Mouse (Mus musculus) ovary, adult 2 months (tissue): ENCODE data around the gene Tcn2. TPM values are rescaled to one million over a fixed set of nuclear protein-coding genes. Genes with fewer than 3 reads are reported as not detected.

ENCODE experiments used
- polyA plus RNA-seq: library from polyadenylated mRNA; depleted of rRNA; stranded (reverse); fragments of >200 nt; gene quantifications from 2 replicates; pipeline ENCODE4 v1.2.3, GENCODE M21; 2012; rRNA removed

Tcn2 gene
- 122 and 149 TPM in 2 replicates for polyA plus RNA-seq

DNA sequence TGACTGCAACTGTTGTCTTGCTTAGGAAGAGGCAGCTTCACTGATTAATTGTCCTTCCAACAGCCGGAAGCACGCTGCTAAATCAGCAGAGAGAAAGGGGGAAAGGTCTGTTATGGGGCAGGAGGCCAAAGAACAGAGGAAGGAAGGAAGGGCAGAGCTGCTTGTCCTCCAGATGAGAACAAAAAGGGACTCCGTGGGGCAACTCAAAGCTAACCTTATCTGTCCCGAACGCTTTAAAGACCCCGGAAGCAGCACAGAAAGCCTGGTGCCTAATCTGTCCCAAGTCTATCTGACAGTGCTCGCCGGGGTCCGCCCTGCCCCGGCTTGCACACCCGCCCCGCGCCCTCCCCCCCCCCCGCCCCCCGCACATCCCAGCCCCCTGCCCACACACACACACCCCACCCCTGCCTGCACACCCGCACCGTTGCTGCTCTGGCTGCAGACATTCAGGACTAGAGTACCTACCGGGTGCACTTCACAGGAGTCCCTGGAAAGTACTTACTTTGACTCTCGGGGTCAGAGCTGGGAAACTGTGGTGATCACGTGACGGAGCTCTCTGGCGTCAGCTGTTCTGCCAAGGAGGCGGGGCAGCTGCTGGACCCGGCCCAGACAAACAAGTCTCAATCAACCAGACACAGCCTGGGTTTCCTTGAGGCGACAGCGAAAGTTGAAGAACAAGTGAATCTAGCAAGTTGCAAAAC is at the start of gene Tcn2:
Tcn2 (minus strand) TSS at position 649 of the 701 bp plus-strand sequence.

DNA sequence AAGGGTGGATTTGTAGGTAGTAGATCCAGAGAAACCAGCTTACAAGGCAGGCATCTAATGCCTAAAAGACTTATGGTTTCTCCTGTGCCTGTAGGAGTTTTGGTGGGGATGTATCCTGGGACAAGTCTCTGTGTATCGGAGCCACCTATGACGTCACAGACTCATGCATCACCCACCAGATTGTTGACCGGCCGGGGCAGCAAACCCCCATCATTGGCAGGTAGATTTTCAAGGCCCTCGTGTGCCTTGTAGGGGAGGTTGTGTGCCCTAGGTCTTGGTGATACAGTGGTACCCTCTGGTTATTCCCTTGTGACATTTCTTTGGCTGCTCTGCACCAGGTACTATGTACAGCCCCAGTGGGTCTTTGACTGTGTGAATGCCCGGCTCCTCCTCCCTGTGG is 44.7 kb upstream of the Tcn2 start, which contains the start of gene 4930556J24Rik:
4930556J24Rik (minus strand) TSS at position 101 of the 400 bp plus-strand sequence.

DNA sequence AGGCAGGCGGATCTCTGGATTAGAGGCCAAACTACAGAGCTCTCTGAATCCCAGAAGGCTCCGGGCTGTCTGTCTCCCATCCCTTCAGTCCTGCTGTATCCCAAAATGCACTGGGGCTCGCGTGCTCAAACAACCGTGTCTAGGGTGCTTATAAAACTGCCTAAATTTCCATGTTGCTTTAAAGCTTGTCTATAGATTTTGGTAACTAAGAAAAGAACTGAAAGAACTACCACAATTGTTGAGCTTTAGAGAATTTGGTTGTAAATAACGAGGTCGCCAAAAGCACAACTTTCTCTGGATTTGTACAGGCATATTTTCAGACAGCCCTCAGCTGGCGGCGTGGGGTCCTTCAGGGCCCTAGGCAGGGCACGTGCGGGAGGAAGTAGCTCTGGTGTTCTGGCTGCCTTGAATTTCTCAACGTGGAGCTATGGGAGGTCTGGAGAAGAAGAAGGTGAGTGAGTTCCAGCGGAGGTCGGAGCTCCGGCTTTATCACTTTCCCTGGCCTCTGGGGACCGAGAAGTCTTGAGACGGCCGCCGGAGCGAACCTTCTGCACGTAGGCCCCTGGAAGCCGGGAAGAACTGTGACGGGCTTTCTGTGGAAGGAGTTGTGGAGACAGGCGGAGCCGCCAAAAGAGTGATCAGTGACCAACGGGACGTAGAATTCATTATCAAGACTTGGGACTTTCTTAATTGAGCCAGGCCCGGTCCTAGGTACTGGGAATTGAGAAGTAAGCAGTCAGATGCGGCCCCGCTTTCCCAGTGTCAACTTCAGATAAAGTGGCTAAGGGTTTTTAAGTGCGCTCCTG is 31.9 kb upstream of the Tcn2 start, which contains the start of gene Pes1:
Pes1 (plus strand) TSS at position 366 of the 806 bp plus-strand sequence.

DNA sequence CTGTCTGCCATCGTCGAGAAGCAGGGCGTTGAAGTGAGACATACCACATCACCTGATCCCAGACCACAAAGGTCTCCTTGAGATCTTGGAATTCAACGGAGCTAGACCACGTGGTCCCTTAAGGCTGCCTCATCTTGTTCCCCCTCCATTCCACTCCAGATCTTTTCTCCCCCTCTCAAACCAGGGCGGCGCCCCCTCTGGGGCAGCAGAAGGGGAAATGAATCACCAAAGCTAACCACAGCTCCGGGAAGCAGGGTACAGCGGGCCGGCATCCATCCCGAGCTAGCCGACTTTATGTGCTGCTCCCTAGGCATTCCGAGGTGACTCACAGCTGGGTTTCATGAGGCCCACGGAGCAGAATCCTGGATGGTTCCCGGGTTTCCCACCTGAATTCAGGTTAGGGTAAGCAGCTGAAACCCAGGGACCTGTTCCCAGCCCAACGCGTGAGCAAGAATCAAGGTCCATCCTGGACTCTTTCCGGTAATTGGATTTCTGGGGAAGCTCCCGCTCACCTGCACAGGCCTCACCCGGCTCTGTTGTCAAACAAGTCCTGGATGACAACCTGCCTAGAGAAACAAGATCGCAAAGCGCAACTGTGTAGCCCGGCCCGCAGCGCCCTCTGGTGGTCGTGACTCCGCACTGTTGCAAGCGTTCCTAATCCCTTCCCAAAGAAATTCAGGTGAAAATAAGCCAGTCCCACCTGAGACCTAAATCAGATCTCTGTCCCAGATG is 17.7 kb downstream of the Tcn2 start, which contains the start of gene Slc35e4:
Slc35e4 (minus strand) TSS at position 556 of the 732 bp plus-strand sequence.

DNA sequence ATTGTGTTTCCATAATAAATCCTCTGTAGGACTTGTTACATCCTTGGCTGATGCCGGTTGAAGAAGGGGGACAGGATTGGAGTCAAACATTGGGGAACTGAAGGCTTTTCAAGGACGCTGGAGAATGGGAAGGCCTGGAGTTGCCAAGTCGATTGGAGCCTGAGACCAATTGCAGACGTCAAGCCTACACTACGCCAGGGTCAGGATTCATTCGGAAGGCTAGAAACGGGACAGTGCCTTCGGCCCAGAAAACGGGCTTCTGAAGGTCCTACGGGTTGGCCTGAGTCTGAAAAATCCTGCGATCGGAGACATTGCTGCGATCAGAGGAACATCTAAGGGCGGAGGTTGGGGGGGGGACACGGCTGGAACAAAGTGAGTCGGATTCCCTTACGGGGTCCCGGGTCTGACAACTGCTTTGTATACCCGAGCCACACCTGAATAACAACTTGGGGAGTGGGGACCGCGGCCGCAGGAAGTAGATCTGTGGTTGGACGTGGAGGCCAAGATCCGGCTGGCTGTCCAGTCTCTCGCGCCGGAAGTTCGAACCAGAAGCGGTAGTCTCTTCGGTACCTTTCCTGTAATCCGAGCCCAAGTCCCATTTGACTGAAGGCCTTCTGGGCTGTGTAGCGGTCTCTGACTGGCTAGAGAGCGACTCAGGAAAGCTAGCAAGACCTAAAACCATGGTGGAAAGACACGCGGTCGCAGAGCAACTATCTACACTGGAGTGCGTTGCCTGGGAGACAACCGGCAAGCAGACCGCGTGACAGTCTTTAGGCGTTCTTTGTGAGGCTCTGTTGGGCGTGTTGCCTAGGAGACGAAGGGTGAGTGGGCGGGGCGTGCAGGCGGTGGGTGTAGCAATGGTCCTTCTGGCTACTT is 37.3 kb downstream of the Tcn2 start, which contains the start of the genes 4921536K21Rik and Dusp18:
4921536K21Rik (minus strand) TSS at position 693 of the 876 bp plus-strand sequence.
Dusp18 (plus strand) TSS at position 835 of the 876 bp plus-strand sequence.

Other genes starting within 250 kb of the Tcn2 start
- gene Osbp2, start 68.3 kb downstream of the Tcn2 start, polyA plus RNA-seq = 3.6 and 3.7 TPM in 2 replicates
- 0.68 and 0.71 TPM in 2 replicates for gene 4921536K21Rik, start 37.1 kb downstream of the Tcn2 start, polyA plus RNA-seq
- gene Dusp18, start 36.9 kb downstream of the Tcn2 start, polyA plus RNA-seq = 9.6 and 12.0 TPM in 2 replicates
- 38.2 and 46.2 TPM in 2 replicates for gene Slc35e4, start 17.5 kb downstream of the Tcn2 start, polyA plus RNA-seq
- 46.4 and 53.7 TPM in 2 replicates for gene Pes1, start 31.8 kb upstream of the Tcn2 start, polyA plus RNA-seq
- not detected in 2 replicates for gene 4930556J24Rik, start 44.6 kb upstream of the Tcn2 start, polyA plus RNA-seq
- gene Gal3st1, start 51.5 kb upstream of the Tcn2 start, polyA plus RNA-seq = 6.3 and 7.7 TPM in 2 replicates
- 0.78 and 1.3 TPM in 2 replicates for gene Sec14l4, start 99.3 kb upstream of the Tcn2 start, polyA plus RNA-seq
- 17.7 and 26.0 TPM in 2 replicates for gene Sec14l3, start 132.7 kb upstream of the Tcn2 start, polyA plus RNA-seq
- gene Mtfp1, start 163.3 kb upstream of the Tcn2 start, polyA plus RNA-seq = 15.7 and 20.6 TPM in 2 replicates
- 0.92 and 0.96 TPM in 2 replicates for gene Sec14l2, start 191.3 kb upstream of the Tcn2 start, polyA plus RNA-seq
- 46.5 and 46.6 TPM in 2 replicates for gene Rnf215, start 203.0 kb upstream of the Tcn2 start, polyA plus RNA-seq
- 23.9 and 26.0 TPM in 2 replicates for gene Ccdc157, start 228.1 kb upstream of the Tcn2 start, polyA plus RNA-seq
- 36.9 and 56.4 TPM in 2 replicates for gene Sf3a1, start 228.2 kb upstream of the Tcn2 start, polyA plus RNA-seq